Mouse (Mus musculus) lung, postnatal 0 days (tissue): ENCODE measurements around the gene Cldn34a. TPM values are rescaled to one million over a fixed set of nuclear protein-coding genes. Genes with fewer than 3 reads are reported as not detected.
"Not testable (repeated sequence)": the region's sequence is repeated elsewhere in the genome, so short reads cannot be mapped to it uniquely, and the experiment has no call there.

Source experiments
- ATAC-seq: fragments of 200-750 bp; cut with Nextera tagmentation; 2 replicates; pipeline ENCODE4 v1.8.0; 2017; ENCODE audit warnings: moderate library complexity
- DNase-seq: peaks from one replicate; pipeline ENCODE4 v3.0.0-alpha.2; 2016; ENCODE audit warnings: low spot score
- H3K27ac ChIP-seq: fragments of 300-500 bp; sonication (generic); 2 replicates; pipeline ENCODE4 v1.5.1; 2014; ENCODE audit warnings: antibody characterized with exemption, mild to moderate bottlenecking, low read length, mixed read lengths
- H3K27me3 ChIP-seq: fragments of 300-500 bp; sonication (generic); replicated peaks from 2 replicates; pipeline ENCODE4 v1.6.1; 2014; ENCODE audit warnings: low read length, mixed read lengths; ENCODE audit not compliant: insufficient read depth
- H3K36me3 ChIP-seq: fragments of 300-500 bp; sonication (generic); 2 replicates; pipeline ENCODE4 v1.6.1; 2014; ENCODE audit warnings: low read length, mixed read lengths; ENCODE audit not compliant: insufficient read depth
- H3K4me1 ChIP-seq: fragments of 300-500 bp; sonication (generic); 2 replicates; pipeline ENCODE4 v1.6.1; 2014; ENCODE audit warnings: antibody characterized with exemption, low read depth, low read length, mixed read lengths; ENCODE audit not compliant: insufficient read depth
- H3K4me2 ChIP-seq: fragments of 300-500 bp; sonication (generic); replicated peaks from 2 replicates; pipeline ENCODE4 v1.6.1; 2014; ENCODE audit warnings: low read depth, mild to moderate bottlenecking, low read length, moderate library complexity, mixed read lengths
- H3K4me3 ChIP-seq: fragments of 300-500 bp; sonication (generic); 2 replicates; pipeline ENCODE4 v1.5.1; 2014; ENCODE audit warnings: low read depth, low read length
- H3K9ac ChIP-seq: fragments of 300-500 bp; sonication (generic); replicated peaks from 2 replicates; pipeline ENCODE4 v1.6.1; 2014; ENCODE audit warnings: low read depth, mild to moderate bottlenecking
- H3K9me3 ChIP-seq: fragments of 300-500 bp; sonication (generic); 2 replicates; pipeline ENCODE4 v1.6.1; 2016; ENCODE audit warnings: low read length, mixed read lengths
- CTCF ChIP-seq: IDR thresholded peaks from 2 replicates; pipeline ENCODE4 v1.5.1; 2016; ENCODE audit warnings: antibody characterized with exemption, mild to moderate bottlenecking
- EP300 ChIP-seq: IDR thresholded peaks from 2 replicates; pipeline ENCODE4 v1.6.1; 2016; ENCODE audit warnings: antibody characterized with exemption, mild to moderate bottlenecking, control low read depth
- WGBS: fragments of 180-500 bp; shearing (Covaris S2); extraction: QIAGEN DNeasy Blood & Tissue Kit; methylation state at CpG from one replicate; pipeline ENCODE4 v1.1.7; 2014; 5-methylcytosine and 5-hydroxymethylcytosine counted together
- polyA plus RNA-seq: library from polyadenylated mRNA; unstranded; fragments of >200 nt; fragmentation: Nextera tagmentation; extraction: Ambion mirVana; gene quantifications from 2 replicates; pipeline ENCODE4 v1.2.1, GENCODE M21; 2015

The Cldn34a gene
- polyA plus RNA-seq, result not detected in 2 replicates

- ATAC-seq (no peak), DNase-seq (no peak)
- Histone ChIP-seq H3K27ac (no peak within 1 kb of the TSS), H3K36me3 (no peaks in the 10 kb centered on the region), H3K4me3 (no peak within 1 kb of the TSS), H3K9ac (no peak within 1 kb of the TSS), H3K4me2 (no peak within 1 kb of the TSS), H3K27me3 (no peaks in the 10 kb centered on the region), H3K9me3 (no peaks in the 10 kb centered on the region), H3K4me1 (no peaks in the 10 kb centered on the region)
- 69% methylated on average over 2 of the region's 2 CpGs for WGBS
- TF ChIP-seq EP300 (no peak), CTCF (no peak)
Measured at GRCm38 (mm10) chrX:152563034-152563433, at the start of gene Cldn34a. Gene Cldn34a (plus strand): TSS chrX:152563334.

- DNase-seq, H3K36me3 ChIP-seq, H3K4me1 ChIP-seq, H3K9me3 ChIP-seq, H3K4me3 ChIP-seq, H3K9ac ChIP-seq, H3K4me2 ChIP-seq, H3K27me3 ChIP-seq, H3K27ac ChIP-seq, ATAC-seq: not testable (repeated sequence)
- WGBS, result 71% methylated on average over 2 of the region's 2 CpGs
Measured at GRCm38 (mm10) chrX:152518611-152519010, 44.5 kb upstream of the Cldn34a start.

GRCm38 (mm10) chrX:152545736-152546135, 17.4 kb upstream of the Cldn34a start:
- H3K4me2 ChIP-seq, result no peak overlapping the region
- H3K36me3 ChIP-seq, result no peaks in the 10 kb centered on the region
- no peaks in the 10 kb centered on the region for H3K27me3 ChIP-seq
- H3K4me3 ChIP-seq, result no peak overlapping the region
- ATAC-seq, result no peak
- 75% methylated on average over 1 of the region's 1 CpGs for WGBS
- H3K9ac ChIP-seq, result no peak overlapping the region
- H3K4me1 ChIP-seq, result no peaks in the 10 kb centered on the region
- no peaks in the 10 kb centered on the region for H3K9me3 ChIP-seq
- no peak for DNase-seq
- no peak overlapping the region for H3K27ac ChIP-seq
- no peak for TF ChIP-seq EP300
- no peak for TF ChIP-seq CTCF

DNA sequence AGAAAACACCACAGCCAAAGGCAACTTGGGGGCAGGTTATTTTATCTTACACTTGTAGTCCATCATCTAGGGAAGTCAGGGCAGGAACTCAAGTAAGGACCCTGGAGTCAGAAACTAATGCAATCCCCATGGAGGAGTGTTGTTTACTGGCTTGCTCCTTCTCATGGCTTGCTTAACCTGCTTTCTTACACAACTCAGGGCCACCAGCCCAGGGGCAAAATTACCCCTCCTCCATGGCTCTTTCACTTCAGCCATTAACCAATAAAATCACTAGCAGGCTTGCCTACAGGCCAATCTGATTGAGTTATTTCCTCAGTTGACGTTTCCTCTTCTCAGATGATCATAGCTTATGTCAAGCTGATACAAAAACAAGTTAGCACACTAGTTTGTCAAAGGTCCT, 15.0 kb upstream of the Cldn34a start:
- Histone ChIP-seq H3K4me2 (no peak overlapping the region), H3K27me3 (no peaks in the 10 kb centered on the region), H3K4me3 (no peak overlapping the region), H3K36me3 (no peaks in the 10 kb centered on the region), H3K9me3 (no peaks in the 10 kb centered on the region), H3K9ac (no peak overlapping the region), H3K27ac (no peak overlapping the region), H3K4me1 (no peaks in the 10 kb centered on the region)
- ATAC-seq (no peak), DNase-seq (no peak)
- no peak for TF ChIP-seq CTCF
- TF ChIP-seq EP300, result no peak
- 57% methylated on average over 1 of the region's 1 CpGs for WGBS

DNA sequence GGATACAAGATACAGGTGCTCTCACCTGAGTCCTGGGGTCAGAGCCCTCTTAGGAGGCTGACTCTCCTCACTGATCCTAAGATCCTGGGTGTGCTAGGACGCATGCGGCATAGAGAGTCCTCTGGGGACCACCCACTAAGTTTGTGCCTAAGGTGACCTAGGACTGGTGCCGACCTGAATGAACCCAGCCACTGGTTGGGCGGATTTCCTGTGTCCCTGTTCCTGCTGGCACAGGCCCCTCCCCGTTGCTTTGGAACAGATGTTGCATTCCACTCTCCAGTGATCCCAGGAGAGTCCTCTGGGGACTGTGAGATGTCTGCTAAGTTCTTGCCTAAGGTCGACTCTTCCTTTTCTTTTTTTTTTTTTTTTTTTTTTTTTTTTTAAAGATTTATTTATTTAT, 5.7 kb upstream of the Cldn34a start:
- no peak overlapping the region for H3K9ac ChIP-seq
- no peaks in the 10 kb centered on the region for H3K9me3 ChIP-seq
- H3K4me1 ChIP-seq, result no peaks in the 10 kb centered on the region
- H3K27me3 ChIP-seq, result no peaks in the 10 kb centered on the region
- ATAC-seq (no peak), DNase-seq (no peak)
- no peaks in the 10 kb centered on the region for H3K36me3 ChIP-seq
- TF ChIP-seq EP300, result no peak
- no peak for TF ChIP-seq CTCF
- H3K4me2 ChIP-seq, result no peak overlapping the region
- 70% methylated on average over 6 of the region's 6 CpGs for WGBS
- no peak overlapping the region for H3K27ac ChIP-seq
- no peak overlapping the region for H3K4me3 ChIP-seq

Other genes starting within 250 kb of the Cldn34a start
- 5.9 and 6.6 TPM in 2 replicates for gene Kantr, start 235.8 kb upstream of the Cldn34a start, polyA plus RNA-seq
- gene Tspyl2, start 220.9 kb upstream of the Cldn34a start, polyA plus RNA-seq, result 13.5 and 14.0 TPM in 2 replicates
- 1.1 TPM in 2 replicates for gene Gpr173, start 194.6 kb upstream of the Cldn34a start, polyA plus RNA-seq
- gene Shroom2, start 206.1 kb downstream of the Cldn34a start, polyA plus RNA-seq, result 5.0 and 5.8 TPM in 2 replicates
- gene Gpr143, start 218.6 kb downstream of the Cldn34a start, polyA plus RNA-seq, result 0.08 and 0.12 TPM in 2 replicates